Mouse (Mus musculus) MEL-GATA-1-ER (cell line): ENCODE data around the gene Asf1a.
"Not testable (repeated sequence)": the region's sequence is repeated elsewhere in the genome, so short reads cannot be mapped to it uniquely, and the experiment has no call there.

Experiments
- DNase-seq: peaks from one replicate; pipeline ENCODE4 v3.0.0-alpha.2; 2012; ENCODE audit warnings: low read depth; ENCODE audit errors: extremely low read depth

Gene Asf1a

DNA sequence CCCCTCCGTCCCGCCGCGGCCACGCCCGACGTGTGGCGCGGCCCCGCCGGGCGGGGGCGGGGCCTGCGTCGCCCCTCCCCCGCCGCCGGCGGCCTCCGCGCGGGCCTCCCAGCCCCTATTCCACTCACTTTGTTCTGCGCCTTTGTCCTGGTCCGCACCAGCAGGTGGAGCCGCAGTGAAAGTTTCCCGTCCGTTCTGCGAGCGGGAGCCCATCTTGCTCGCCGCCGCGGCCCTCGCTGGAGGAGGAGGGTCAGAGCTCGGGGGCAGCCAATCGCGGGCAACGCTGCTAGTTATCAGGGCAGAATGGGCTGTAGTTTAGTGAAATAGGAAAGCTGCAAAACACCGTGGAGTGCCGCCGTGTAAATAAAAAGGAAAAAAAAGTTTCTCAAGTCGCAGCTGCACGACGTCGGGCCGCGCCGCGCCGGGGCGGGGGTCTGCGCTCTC lies at the start of gene Asf1a:
Gene Asf1a (plus strand): TSS at position 81 of the 444 bp plus-strand sequence.
- peak; percentile 90 for DNase-seq

DNA sequence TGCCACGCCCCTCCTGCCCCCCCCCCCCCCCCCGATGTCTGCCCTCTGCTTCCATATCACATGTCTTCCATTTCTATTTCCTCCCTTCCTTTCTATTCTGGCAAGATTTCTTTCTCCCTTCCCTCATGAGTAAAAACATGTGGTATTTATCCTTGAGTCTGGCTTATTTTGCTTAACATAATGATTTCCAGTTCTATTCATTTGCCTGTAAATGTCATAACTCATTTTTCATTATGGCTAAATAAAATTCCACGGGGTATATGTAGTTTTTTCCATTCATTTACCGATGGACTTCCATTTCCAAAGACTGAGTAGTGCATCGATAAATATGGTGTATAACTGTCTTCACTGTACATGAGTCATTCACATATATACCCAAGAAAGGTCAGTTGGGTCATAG lies 34.6 kb upstream of the Asf1a start:
- DNase-seq = no peak

DNA sequence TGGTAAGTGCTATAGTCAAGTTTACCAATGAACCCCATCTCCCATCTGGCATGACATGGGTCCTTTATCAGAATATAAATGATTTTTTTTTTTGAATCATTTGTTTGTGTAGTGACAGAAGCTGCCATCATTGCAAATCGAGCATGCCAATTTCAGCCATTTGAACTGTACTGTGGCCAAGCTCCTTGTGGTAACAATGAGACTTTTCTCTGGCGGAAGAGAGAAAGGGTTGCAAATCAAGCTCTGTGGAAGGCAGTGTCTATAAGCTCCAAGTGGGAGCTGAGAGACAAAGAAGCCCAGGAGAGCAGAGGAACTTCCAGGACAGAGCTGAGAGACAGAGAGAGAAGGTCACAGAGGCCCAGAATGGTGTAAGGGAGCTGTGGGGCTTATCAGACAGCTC lies 31.0 kb upstream of the Asf1a start:
- no peak for DNase-seq

DNA sequence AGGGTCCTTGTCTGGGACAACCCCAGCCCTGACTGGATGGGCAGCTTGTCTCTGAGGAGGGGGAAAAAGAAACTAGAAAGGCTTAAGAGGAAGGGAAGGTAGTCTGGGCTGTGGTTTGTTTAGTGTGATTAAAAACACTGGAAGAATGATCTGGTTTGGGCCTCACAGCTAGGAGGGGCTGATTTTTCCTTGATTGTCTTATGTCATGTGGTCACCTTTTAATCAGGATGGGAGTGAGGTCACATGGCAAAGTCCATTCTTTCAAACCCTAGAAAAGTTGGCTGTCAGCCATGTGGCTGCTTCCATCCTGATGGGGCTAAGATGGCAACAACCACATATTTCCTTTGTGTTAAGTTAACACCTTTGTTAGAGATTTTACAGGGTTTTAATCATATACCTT lies 28.0 kb upstream of the Asf1a start:
- DNase-seq = no peak

DNA sequence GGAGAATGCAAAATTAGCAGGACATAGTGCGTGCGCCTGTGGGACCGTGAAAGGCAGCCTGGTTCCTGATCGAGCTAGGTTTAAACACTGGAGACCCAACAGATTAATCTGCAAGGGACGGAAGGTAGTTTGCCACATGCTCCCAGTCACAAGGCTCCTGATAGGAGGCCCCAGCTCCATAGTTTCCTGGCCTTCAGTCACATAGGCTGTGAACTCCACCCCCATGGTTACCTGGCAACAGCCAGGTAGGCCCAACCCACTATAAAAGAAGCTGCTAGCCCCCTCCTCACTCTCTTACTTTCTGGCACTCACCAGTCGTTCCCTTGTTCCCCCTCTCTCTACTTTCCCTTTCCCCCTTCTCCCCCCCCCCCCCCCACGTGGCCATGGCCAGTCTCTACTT lies 16.4 kb upstream of the Asf1a start:
- DNase-seq = peak; percentile 24

DNA sequence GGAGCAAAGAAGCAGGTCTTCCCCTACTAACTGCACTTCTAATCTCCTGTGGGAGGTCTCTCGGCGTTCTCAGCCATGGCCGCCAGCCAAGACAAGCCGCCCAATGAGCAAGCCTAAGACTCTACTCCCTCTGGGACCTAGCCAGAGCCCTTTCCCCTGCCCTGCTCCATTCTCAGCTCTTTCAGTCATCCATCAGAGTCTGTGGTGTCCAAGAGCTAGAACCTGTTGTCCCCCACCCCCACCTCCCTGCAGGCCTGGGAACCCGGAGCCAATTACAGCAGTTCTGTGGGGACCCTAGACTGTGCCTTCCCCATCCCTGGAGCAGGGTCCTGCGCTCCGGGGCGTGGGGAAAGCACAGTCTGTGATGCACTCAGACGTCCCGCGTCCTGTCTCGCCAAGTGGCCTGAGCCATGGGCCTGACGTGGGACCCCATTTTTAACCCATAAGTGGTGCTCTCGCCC lies 15.9 kb upstream of the Asf1a start:
- no peak for DNase-seq

DNA sequence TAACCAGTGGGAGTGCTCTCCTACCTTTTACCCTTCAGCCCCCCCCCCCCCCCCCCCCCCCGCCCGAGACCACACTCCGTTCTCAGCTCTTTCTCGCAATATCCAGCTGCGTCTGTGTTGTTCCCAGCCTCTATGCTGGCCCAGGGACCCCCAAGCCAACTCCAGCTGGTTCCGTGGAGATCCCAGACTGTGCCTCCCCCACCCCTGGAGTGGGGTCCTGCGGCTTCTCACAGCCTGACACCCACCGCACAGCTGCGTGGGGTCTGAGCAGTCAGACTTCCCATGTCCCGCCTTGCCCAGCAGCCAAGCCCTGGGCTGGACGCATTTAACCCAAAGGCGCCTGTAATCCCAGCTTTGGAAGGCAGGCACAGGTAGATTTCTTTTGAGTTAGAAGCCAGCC lies 15.5 kb upstream of the Asf1a start:
- no peak for DNase-seq

DNA sequence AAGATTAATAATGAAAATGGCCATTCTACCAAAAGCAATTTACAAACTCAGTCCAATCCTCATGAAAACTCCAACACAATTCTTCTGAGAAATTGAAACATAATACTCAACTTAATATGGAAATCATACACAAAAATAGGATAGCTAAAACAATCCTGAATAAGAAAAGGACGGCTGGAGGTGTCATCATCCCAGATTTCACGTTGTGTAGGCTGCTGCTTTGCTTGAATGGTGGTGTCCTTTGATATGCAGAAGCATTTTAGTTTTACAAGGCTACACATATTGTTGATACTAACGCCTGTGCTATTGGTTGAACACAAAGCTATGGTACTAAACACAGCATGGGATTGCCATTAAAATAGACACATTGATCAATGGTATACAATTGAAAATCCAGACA lies 10.8 kb upstream of the Asf1a start:
- DNase-seq = no peak

DNA sequence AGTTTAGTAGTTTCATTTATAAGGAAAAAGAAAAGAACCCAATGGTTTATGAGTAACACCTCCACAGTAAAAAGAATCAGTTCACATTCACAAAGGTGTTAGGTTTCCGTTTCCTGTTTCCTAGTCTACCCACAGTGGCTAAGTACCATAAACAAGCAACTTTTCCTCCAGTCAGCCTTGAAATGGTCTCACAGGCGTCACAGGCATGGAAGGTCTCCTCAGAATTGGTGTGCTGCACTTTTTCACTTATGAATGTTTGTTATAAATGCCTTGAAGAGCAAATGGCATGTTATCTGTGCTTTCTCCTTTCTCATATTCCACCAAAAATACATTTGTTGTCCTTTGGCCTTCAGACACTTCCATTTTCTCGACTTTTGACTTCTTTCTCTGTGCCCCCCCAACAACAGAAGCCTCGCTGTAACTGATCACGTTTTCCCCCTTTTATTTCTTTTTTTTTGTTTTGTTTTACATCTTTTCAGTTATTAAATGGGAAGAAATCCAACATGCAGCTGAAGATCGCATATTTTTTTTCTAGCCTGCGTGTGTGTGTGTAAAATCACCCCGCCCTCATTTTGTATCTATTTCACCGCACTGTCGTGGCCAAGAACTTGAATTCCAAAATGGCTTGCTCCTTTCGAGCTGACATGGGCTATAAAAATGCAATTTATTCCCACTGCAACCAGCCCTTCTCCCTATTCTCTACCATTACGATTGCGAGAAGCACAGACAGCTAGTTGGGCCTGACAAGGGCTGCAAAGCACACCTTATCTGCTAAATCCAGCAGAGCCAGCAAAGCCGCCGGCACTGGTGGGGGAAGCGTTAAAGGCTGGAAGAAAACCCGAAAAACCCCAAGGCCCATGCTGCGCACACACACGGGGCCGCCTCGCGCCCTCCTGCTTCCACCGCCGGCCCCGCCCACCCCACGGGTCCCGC lies 547 bp upstream of the Asf1a start:
- peak; percentile 74 for DNase-seq

DNA sequence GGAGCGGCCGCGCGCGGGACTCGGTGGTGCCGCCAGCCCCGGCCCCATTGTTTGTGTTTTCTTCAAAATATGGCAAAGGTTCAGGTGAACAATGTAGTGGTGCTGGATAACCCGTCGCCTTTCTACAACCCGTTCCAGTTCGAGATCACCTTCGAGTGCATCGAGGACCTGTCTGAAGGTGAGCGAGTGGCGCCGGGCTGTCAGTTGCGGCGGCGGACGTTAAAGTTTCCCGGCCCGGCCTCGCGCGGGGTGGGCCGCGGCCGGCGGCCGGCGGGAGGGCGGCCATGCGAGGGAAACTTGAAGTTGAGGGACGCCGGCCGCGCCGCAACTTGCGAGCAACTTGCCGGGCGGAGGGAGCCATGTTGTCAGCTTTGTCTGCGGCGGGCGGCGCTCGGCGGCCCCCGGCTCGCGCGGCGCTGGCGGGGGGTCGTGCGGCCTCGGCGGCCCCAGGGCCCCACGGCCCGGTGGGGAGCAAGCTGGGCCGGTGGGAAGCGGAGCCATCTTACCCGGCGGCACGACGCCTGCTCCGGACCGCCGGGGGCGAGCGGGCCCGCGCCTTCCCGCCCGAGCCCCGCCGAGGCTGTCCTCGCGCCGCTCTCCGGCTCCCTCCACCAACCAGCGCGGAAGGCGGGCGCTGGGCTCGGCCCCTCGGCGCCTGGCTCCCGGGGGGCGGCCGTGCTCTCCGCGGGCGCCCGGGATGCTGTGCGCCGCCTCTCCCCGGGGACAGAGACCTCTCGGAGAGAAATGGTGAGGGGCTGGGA lies 744 bp downstream of the Asf1a start:
- no peak for DNase-seq

DNA sequence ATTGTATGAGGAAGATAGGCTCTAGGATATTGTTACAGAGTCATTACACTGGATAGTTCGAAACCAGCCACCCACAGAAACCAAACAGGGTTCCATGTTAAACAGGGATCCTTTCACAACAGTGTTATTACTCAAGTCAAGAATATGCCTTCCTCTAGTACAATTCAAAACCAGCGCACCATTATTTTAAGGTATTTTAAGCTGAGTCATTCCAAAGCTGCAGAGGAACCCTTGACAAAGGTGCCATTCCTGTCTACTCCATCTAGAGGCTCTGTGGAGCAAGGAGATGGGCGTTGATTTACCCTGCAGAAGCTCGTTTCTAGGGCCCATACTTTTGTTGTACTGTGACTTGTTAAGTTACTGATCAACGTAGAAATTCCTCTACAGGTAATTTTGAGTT lies 2.3 kb downstream of the Asf1a start:
- DNase-seq = peak; percentile 44

DNA sequence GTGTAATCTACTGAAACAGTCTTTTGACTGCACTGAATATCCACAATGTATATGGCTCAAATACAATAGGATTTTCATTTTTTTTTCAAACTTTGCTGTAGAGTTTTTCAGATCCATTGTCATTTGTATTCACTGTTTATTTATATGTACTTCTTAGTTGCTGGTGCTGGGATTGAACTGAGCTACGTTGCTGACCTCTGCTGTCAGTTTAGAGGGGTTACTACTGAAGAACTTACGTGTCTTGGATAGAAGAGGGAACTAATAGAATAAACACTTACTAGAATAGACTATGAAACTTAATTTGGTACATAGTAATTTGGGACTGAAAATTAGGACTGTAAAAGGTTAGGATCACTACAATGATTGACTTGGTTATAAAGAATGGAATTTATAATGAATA lies 8.8 kb downstream of the Asf1a start:
- no peak for DNase-seq

DNA sequence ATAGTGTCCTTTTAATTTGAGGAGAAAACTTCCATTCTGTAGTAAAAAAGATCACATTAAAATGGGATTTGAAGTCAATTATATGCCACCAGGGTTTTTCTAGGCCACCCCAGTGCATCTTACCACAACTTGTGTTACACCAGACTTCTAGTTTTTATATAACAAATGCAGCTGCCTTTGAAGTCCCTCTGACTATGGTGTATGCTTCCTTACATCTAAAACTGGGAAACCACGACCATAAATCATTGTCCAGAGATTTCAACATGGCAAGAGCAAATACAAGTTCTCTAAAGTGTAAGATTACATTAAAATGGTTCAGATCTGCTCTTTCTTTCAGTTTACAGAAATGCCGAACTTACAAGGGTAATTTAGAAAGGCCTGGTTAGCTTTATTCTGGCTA lies 11.7 kb downstream of the Asf1a start:
- DNase-seq = no peak

DNA sequence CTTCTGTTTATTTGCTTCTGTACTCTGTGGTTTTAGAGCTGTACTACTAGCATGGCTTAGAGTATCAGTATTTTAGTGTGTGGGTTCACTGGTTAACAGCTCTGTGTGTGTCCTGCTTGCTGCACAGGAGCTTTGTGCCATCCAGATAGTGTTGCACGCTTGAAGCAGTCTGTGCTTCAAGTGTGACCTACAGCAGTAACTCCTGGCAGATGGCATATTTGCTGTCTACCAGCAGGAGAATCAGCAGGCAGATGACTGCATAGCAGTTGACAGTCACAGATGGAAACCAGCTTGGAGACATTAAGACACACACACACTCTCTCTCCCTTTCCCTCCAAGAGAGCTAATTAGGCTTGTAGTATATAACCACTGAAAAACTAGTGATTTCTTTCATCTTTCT lies 15.6 kb downstream of the Asf1a start:
- no peak for DNase-seq

DNA sequence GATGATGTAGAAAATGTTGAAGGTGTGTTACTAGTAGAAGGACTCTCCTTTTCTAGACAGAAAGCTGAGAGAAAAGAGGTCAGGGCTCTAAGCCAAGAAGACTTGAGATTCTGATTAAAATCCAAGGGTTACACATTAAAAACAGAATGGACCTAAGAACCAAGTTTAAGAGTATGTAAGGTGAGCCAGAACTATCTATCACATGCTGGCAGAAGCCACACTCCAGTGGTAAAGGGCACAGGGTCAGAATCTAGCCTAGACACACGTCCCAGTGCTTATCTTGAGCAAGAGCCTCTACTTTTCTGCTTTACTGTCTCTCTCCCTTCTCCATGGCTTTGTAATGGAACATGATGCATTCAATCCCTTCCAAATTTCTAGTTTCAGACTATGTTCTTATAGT lies 17.4 kb downstream of the Asf1a start:
- DNase-seq = no peak

DNA sequence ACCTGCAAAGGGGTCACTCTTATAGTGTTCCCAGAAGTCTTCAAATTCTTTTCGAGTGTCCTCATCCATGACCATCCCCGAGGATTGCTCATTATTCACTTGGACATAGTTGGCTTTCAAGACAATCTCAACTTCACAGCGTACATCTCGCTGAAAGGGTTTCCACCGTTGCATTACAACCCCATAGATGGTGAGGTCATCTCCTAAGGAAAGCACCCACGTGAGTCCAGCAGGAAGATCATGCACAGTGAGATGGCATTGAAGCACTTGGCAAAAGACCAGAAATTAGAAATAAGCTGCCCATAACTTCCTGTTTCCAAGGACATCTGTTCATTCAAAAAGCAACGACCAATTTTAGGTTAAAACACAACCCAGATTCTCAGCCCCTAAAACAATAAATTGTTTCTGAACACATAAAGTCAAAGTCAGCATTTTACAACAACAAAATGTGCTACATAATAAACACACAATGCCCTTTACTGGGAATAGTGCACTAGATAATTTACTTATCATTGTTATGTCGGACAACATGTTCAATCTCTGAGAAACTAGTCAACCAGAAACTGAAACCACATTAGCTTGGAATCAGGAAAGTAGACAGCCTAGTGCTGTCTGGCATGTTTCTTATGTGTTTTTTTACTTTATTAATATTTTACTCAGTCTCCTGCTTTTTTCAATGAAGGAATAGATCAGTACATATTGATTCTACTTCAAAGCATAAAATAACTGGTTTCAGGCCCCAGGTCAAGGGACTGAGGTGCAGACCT lies 19.5 kb downstream of the Asf1a start:
- DNase-seq = no peak

DNA sequence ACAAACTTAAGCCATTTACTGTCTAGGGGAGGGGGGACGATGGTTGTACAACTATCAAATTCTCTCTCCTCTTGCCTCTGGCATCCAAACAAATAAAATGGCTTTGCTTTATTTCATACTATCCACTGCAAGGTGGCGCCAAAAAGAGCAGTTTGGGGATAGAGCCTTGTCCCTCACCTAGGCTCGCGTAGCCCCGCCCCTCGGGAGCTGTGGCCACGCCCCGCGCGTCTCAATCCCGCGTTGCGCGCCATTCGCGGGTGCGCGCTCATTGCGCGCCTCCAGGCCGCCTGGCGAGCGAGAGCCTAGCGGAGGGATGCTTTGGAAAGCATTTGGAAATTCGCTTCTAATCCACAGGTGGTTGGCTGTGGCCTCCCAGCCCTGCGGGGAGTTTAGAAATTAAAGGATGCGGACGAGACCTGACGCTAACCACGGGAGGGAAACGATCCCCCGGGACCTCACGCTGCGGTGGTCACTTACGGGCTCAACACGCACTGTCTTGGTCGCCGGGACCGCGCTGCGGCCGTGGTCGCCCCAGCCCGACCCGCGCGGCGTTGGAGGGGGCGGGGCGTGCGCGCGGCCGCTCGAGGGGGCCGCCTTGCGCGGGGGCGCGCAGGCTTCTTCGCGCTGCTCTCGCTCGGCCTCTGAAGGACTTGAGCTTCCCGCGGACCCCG lies 32.8 kb downstream of the Asf1a start:
- peak; percentile 62 for DNase-seq

DNA sequence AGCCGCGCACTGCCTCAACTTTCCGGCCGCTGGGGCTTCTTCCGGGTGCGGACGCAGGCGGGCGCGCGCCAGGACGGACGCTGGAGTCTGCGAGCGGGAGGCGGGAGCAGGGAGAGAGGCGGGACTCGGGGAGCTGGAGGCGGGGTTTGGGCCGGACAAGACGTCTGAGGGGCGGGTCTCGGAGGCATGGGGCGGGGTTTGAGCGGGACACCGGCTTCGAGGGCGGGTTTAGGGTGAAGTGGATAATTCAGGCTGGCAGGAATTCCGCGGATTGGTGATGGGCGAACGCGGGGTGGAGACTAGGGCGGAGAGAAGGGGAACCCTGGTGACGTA lies 33.3 kb downstream of the Asf1a start:
- peak; percentile 85 for DNase-seq

DNA sequence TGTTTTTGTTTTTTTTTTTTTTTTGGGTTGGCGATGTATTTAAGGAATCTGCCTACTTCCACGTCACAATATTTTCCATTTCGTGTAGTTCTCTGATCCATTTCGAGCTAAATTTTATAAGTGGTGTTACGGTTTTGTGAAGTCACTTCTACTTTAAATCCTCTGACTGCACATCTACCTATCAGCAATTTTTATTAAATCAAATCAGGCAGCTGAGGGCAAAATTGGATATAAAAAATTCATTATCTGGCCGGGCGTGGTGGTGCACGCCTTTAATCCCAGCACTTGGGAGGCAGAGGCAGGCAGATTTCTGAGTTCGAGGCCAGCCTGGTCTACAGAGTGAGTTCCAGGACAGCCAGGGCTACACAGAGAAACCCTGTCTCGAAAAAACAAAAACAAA lies 33.8 kb downstream of the Asf1a start, which contains the start of gene Mcm9:
Gene Mcm9 (minus strand): TSS at position 101 of the 400 bp plus-strand sequence.
- DNase-seq = not testable (repeated sequence)

DNA sequence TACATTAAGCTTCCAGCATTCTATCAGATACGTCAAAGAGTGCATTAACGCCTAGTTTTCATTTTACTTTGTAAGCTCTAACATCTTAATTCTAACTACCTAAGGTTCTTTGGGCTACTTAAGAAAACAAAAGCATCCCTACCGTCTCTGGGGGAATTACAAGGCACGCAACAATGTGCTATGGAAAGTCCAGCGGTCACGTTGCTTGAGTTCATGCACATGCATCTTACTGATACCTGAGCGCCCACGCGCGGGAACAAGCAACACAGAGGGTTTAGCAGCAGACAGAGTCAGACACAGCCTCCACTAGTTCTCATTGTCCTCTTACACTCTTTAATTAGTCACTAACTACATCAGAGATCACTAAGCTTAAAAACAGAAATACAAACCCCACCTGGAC lies 37.6 kb downstream of the Asf1a start:
- no peak for DNase-seq
